Mouse (Mus musculus) liver, embryonic 14.5 days (tissue): Measurements from ENCODE around the gene Pi4k2b. TPM values are rescaled to one million over a fixed set of nuclear protein-coding genes. Genes with fewer than 3 reads are reported as not detected.

Experiments
- ATAC-seq: fragments of 200-750 bp; cut with Nextera tagmentation; 2 replicates; pipeline ENCODE4 v1.8.0; 2017; ENCODE audit warnings: moderate number of reproducible peaks, mild to moderate bottlenecking, moderate library complexity; ENCODE audit not compliant: insufficient read depth
- DNase-seq, 3 experiments: peaks; one replicate each; pipeline ENCODE4 v3.0.0-alpha.2; 2012 to 2013; ENCODE audit warnings: low read depth in 3 of 3, low spot score in 3 of 3
- H3K27ac ChIP-seq: fragments of 300-500 bp; sonication (generic); 2 replicates; pipeline ENCODE4 v1.5.1; 2014; ENCODE audit warnings: moderate library complexity, mild to moderate bottlenecking, control low read depth, inconsistent platforms
- H3K27me3 ChIP-seq: fragments of 300-500 bp; sonication (generic); 2 replicates; pipeline ENCODE4 v1.6.1; 2014; ENCODE audit warnings: mild to moderate bottlenecking, low read length, moderate library complexity; ENCODE audit not compliant: control insufficient read depth, insufficient read depth
- H3K36me3 ChIP-seq: fragments of 300-500 bp; sonication (generic); replicated peaks from 2 replicates; pipeline ENCODE4 v1.6.1; 2014; ENCODE audit warnings: low read depth; ENCODE audit not compliant: control insufficient read depth, insufficient read depth
- H3K4me1 ChIP-seq, 2 experiments: fragments of 200-500 bp in 1 of 2; fragments of 300-500 bp in 1 of 2; sonication (generic) in 1 of 2; replicated peaks; 2 replicates each; pipeline ENCODE4 v1.6.1; 2012 to 2014; ENCODE audit warnings: antibody characterized with exemption in 1 of 2, inconsistent platforms in 1 of 2, low read length in 1 of 2; ENCODE audit not compliant: control insufficient read depth in 2 of 2, insufficient read depth in 2 of 2
- H3K4me2 ChIP-seq: fragments of 300-500 bp; sonication (generic); 2 replicates; pipeline ENCODE4 v1.6.1; 2014; ENCODE audit warnings: low read depth, mild to moderate bottlenecking, control low read depth, moderate library complexity
- H3K4me3 ChIP-seq, 2 experiments: fragments of 200-500 bp in 1 of 2; fragments of 300-500 bp in 1 of 2; sonication (generic) in 1 of 2; 2 replicates each; pipeline ENCODE4 v1.5.1; 2012 to 2014; ENCODE audit warnings: low read depth in 2 of 2, low read length in 2 of 2, mild to moderate bottlenecking in 2 of 2, control low read depth in 1 of 2, inconsistent platforms in 1 of 2, moderate library complexity in 1 of 2; ENCODE audit not compliant: insufficient read depth in 1 of 2
- H3K9ac ChIP-seq: fragments of 300-500 bp; sonication (generic); replicated peaks from 2 replicates; pipeline ENCODE4 v1.6.1; 2014; ENCODE audit warnings: mild to moderate bottlenecking, control low read depth, moderate library complexity
- H3K9me3 ChIP-seq: fragments of 300-500 bp; sonication (generic); 2 replicates; pipeline ENCODE4 v1.6.1; 2016; ENCODE audit warnings: low read length, mixed read lengths; ENCODE audit not compliant: control insufficient read depth
- CTCF ChIP-seq: IDR thresholded peaks from 2 replicates; pipeline ENCODE4 v1.5.1; 2016; ENCODE audit warnings: antibody characterized with exemption, low read depth, control low read depth
- EP300 ChIP-seq: IDR thresholded peaks from 2 replicates; pipeline ENCODE4 v1.6.1; 2016; ENCODE audit warnings: antibody characterized with exemption, low read depth
- WGBS: fragments of 180-500 bp; shearing (Covaris S2); extraction: QIAGEN DNeasy Blood & Tissue Kit; methylation state at CpG from one replicate; pipeline ENCODE4 v1.1.7; 2014; ENCODE audit not compliant: insufficient replicate concordance; 5-methylcytosine and 5-hydroxymethylcytosine counted together
- polyA plus RNA-seq, 2 experiments: library from polyadenylated mRNA; depleted of rRNA in 1 of 2; stranded (reverse) in 1 of 2; unstranded in 1 of 2; fragments of >200 nt; fragmentation: Nextera tagmentation in 1 of 2; extraction: Ambion mirVana in 1 of 2; gene quantifications; 2 replicates each; pipeline versions ENCODE4 v1.2.1 to v1.2.3; 2012 to 2014

The Pi4k2b gene
- polyA plus RNA-seq, 2 experiments: 10.7 to 21.7 TPM

DNA sequence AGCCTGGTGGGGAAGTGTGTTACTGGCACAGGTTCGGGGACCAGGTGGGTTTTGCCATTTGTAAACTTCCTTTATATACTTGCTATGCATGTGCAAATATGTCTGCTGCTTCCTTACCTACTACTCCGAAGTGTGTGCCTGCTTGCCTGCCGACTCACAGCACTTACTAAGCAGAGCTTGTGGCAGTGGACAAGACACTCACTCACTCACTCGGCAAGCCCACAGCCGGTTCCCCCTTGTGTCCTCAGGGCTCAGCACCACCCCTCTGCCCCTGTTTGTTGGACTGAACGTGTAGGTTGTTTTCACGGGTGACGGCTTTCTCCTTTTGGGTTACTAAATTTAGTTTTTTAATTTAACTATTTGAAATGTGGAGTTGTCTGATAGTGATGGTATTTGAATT, 65.0 kb downstream of the Pi4k2b start:
- no peak overlapping the region for H3K4me3 ChIP-seq
- peaks cover 2% of the 10 kb centered on the region for H3K36me3 ChIP-seq
- ATAC-seq (no peak), DNase-seq (no peak)
- H3K4me1 ChIP-seq: no peaks in the 10 kb centered on the region
- no peaks in the 10 kb centered on the region for H3K9me3 ChIP-seq
- H3K27me3 ChIP-seq: no peaks in the 10 kb centered on the region
- no peak overlapping the region for H3K27ac ChIP-seq
- 75% methylated on average over 8 of the region's 8 CpGs for WGBS
- TF ChIP-seq CTCF (no peak), EP300 (no peak)
- no peak overlapping the region for H3K4me2 ChIP-seq
- H3K9ac ChIP-seq: no peak overlapping the region

DNA sequence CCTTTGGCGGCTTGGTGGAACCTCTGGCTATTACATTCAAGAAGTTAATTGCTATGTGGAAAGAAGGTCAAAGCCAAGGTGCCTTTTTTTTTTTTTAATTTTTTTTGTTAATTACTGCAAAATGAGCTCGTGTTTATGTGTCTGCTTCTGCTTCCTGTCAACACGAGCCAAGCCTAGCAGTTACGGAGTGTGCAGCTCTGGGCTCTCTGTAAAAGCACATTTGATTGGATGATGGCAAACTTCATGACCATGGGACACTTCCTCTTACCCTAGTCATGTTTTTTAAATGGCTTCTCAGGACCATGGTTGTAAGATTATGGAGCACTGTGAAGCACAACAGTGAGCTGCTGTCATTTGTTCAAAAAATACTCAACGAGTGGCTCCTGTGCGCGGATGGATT, 65.7 kb downstream of the Pi4k2b start:
- no peak for DNase-seq
- no peak overlapping the region for H3K4me2 ChIP-seq
- H3K36me3 ChIP-seq: peaks cover 2% of the 10 kb centered on the region
- H3K27me3 ChIP-seq: no peaks in the 10 kb centered on the region
- 75% methylated on average over 7 of the region's 7 CpGs for WGBS
- no peak for ATAC-seq
- H3K27ac ChIP-seq: no peak overlapping the region
- H3K4me1 ChIP-seq: no peaks in the 10 kb centered on the region
- H3K9me3 ChIP-seq: no peaks in the 10 kb centered on the region
- H3K9ac ChIP-seq: no peak overlapping the region
- TF ChIP-seq CTCF (no peak), EP300 (no peak)
- H3K4me3 ChIP-seq: no peak overlapping the region

DNA sequence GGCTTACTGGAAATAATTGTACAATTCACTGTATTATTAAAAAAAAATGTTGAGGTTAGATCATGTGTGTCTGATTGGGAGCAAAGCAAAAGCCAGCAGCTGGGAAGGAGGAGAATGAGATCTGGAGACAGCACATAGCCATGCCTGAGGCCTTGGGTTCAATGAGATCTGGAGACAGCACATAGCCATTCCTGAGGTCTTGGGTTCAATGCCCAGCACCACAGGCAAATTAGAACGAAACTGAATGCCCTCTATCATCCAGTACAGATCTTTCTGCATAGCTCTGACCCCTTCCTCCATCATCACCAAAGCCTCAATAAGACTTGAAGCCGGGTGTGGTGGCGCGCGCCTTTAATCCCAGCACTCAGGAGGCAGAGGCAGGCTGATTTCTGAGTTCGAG, 69.1 kb downstream of the Pi4k2b start:
- Histone ChIP-seq H3K27ac (no peak overlapping the region), H3K36me3 (peaks cover 2% of the 10 kb centered on the region; the same call in 1 of the 2 replicates), H3K27me3 (no peaks in the 10 kb centered on the region), H3K9ac (no peak overlapping the region), H3K4me3 (no peak overlapping the region), H3K4me2 (no peak overlapping the region), H3K9me3 (no peaks in the 10 kb centered on the region), H3K4me1 (no peaks in the 10 kb centered on the region)
- no peak for ATAC-seq
- no peak for DNase-seq
- WGBS: 76% methylated on average over 6 of the region's 6 CpGs
- TF ChIP-seq CTCF: no peak
- TF ChIP-seq EP300: no peak

DNA sequence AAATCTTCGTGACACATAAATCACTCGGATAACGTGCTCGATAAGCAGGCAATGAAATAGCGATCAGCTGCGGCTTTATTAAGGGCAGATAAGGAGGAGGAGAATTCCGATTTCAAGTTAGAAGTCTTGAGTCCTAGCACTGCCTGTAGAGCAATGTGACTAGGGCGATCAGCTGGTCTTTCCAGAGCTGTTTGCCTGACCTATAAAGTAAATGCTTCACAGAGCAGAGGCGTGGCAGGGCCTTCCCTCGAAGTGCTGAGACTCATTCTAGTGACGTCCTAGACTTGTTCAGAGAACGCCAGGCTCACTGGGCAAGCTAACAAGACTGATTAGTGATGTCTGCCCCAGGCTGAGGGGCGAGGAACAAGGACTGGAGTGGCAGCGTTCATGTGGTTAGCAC, 69.7 kb downstream of the Pi4k2b start:
- DNase-seq (no peak), ATAC-seq (no peak)
- Histone ChIP-seq H3K27me3 (no peaks in the 10 kb centered on the region), H3K4me3 (no peak overlapping the region), H3K9me3 (no peaks in the 10 kb centered on the region), H3K4me1 (no peaks in the 10 kb centered on the region), H3K27ac (no peak overlapping the region), H3K36me3 (peaks cover 2% of the 10 kb centered on the region; the same call in 1 of the 2 replicates), H3K4me2 (no peak overlapping the region), H3K9ac (no peak overlapping the region)
- 82% methylated on average over 14 of the region's 14 CpGs for WGBS
- TF ChIP-seq EP300: no peak
- no peak for TF ChIP-seq CTCF

DNA sequence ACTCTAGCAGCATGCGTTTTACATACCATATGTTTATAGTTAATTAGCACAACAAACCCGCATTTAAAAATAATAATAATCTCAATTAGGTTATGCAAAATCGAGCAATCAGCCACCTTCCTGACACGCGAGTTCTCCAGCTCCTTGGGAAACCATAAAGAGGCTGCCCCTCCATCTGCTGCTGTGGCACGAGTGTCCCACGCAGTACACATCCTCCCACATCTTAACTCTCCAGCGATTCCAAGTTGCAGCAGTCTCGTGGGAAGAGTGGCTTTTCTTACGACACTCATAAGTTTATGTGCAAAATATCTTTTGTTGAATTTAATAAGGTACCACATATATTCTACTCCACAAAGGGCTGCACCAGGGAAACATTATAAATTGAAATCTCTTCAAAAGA, 71.1 kb downstream of the Pi4k2b start:
- Histone ChIP-seq H3K9me3 (no peaks in the 10 kb centered on the region), H3K4me1 (no peaks in the 10 kb centered on the region), H3K27me3 (no peaks in the 10 kb centered on the region), H3K27ac (no peak overlapping the region), H3K36me3 (peaks cover under 1% of the 10 kb centered on the region; the same call in 1 of the 2 replicates), H3K4me3 (no peak overlapping the region), H3K4me2 (no peak overlapping the region), H3K9ac (no peak overlapping the region)
- DNase-seq (no peak), ATAC-seq (no peak)
- TF ChIP-seq EP300 (no peak), CTCF (no peak)
- 86% methylated on average over 10 of the region's 10 CpGs for WGBS

DNA sequence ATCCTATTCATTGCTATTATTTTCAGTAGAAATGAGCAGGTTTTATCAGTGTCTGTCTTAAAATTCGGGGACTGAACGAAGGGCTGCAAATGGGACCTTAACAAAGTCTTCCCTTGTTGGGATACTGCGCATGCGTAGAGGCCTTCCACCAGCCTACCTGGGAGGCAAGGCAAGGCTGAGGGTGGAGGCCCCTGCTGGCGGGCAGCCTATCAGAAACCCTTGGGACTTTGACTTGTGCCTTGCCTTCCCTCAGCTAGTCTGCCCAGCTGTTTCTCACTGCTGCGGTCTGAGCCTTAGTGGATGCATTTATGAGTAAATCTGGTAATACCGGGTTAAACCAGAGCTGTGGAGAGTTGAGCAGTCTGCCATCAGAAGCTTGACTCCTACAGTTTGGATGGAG, 71.9 kb downstream of the Pi4k2b start:
- Histone ChIP-seq H3K9me3 (no peaks in the 10 kb centered on the region), H3K27me3 (no peaks in the 10 kb centered on the region), H3K27ac (no peak overlapping the region), H3K4me2 (no peak overlapping the region), H3K4me1 (no peaks in the 10 kb centered on the region), H3K9ac (no peak overlapping the region), H3K36me3 (no peaks in the 10 kb centered on the region; the same call in 1 of the 2 replicates), H3K4me3 (no peak overlapping the region)
- no peak for TF ChIP-seq CTCF
- no peak for TF ChIP-seq EP300
- DNase-seq (no peak), ATAC-seq (no peak)
- 86% methylated on average over 7 of the region's 7 CpGs for WGBS
